Mouse (Mus musculus): ENCODE data around the gene Gm10392. TPM values are rescaled to one million over a fixed set of nuclear protein-coding genes. Genes with fewer than 3 reads are reported as not detected.

The Gm10392 gene
- polyA plus RNA-seq, 1 experiment = not detected

DNA sequence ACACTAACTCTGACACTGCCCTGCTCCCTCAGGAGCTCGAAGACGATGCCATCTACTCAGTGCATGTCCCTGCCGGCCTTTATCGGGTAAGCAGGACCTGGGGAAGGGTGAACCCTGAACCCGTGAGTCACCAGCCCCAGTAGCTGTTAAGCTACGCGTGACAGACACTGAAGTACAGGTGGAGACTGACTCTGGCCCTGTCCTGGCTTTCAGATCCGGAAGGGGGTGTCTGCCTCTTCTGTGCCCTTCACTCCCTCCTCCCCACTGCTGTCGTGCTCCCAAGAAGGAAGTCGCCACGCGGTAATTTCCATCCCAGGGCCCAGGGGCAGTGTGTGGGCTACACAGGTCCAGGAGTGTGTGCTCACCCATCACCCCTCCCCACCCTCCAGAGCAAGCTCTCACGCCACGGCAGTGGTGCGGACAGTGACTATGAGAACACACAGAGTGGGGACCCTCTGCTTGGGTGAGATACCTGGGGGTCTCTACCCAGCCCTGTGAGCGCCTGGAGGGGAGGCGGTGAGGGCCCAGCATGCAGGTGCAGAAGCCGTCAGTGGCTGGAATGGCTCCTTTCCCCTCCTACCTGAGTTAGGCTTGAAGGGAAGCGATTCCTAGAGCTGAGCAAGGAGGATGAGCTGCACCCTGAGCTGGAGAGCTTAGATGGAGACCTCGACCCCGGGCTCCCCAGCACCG lies 13.6 kb downstream of the Gm10392 start:
- H3K79me2 ChIP-seq (ENCODE audit: control insufficient read depth, insufficient read depth) = peaks cover 16% of the 10 kb centered on the region
- H3K27me3 ChIP-seq (ENCODE audit: control insufficient read depth, insufficient read depth, insufficient read length) = no peaks in the 10 kb centered on the region
- TF ChIP-seq FOSL1 (IDR thresholded peaks at IDR 0.05; ENCODE audit: insufficient read depth, low read length, poor library complexity, severe bottlenecking) (no peak), MYOD1 (IDR thresholded peaks at IDR 0.05; ENCODE audit: control insufficient read depth, insufficient read length, low read depth) (no peak), MYOG (IDR thresholded peaks at IDR 0.05; ENCODE audit: control insufficient read depth, extremely low read depth, insufficient read length) (no peak), USF1 (IDR thresholded peaks at IDR 0.05; ENCODE audit: low read depth) (no peak), CEBPB (IDR thresholded peaks at IDR 0.05; ENCODE audit: low read depth) (no peak), MAX (IDR thresholded peaks at IDR 0.05) (no peak), CTCF (IDR thresholded peaks at IDR 0.05; ENCODE audit: control insufficient read depth, insufficient read depth, insufficient read length) (no peak)
- H3K4me3 ChIP-seq (ENCODE audit: insufficient read depth, poor library complexity, severe bottlenecking) = no peak overlapping the region
- no peak overlapping the region for H3ac ChIP-seq (ENCODE audit: control insufficient read depth, insufficient read length, low read depth)
- peaks cover 9% of the 10 kb centered on the region for H3K79me3 ChIP-seq (ENCODE audit: low read depth)
- peaks cover 90% of the 10 kb centered on the region for H3K36me3 ChIP-seq (ENCODE audit: control insufficient read depth, insufficient read depth)

DNA sequence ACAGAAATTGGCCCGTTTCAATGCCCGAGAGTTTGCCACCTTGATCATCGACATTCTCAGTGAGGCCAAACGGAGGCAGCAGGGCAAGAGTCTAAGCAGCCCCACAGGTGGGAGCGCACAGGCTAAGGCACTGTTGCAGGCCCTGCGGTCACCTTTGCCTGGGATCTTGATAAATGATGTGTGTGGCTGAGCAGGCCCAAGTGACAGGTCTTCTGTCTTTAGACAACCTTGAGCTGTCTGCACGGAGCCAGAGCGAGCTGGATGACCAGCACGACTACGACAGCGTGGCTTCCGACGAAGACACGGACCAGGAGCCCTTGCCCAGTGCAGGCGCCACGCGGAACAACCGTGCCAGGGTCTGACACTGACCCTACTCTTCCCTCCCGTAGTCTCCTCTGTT lies 14.6 kb downstream of the Gm10392 start:
- Histone ChIP-seq H3K79me2 (ENCODE audit: control insufficient read depth, insufficient read depth) (peaks cover 25% of the 10 kb centered on the region), H3K36me3 (ENCODE audit: control insufficient read depth, insufficient read depth) (peaks cover 91% of the 10 kb centered on the region), H3K4me3 (ENCODE audit: insufficient read depth, poor library complexity, severe bottlenecking) (no peak overlapping the region), H3K27me3 (ENCODE audit: control insufficient read depth, insufficient read depth, insufficient read length) (no peaks in the 10 kb centered on the region), H3K79me3 (ENCODE audit: low read depth) (peaks cover 9% of the 10 kb centered on the region), H3ac (ENCODE audit: control insufficient read depth, insufficient read length, low read depth) (no peak overlapping the region)
- TF ChIP-seq USF1 (IDR thresholded peaks at IDR 0.05; ENCODE audit: low read depth) (no peak), CEBPB (IDR thresholded peaks at IDR 0.05; ENCODE audit: low read depth) (no peak), CTCF (IDR thresholded peaks at IDR 0.05; ENCODE audit: control insufficient read depth, insufficient read depth, insufficient read length) (no peak), MAX (IDR thresholded peaks at IDR 0.05) (no peak), FOSL1 (IDR thresholded peaks at IDR 0.05; ENCODE audit: insufficient read depth, low read length, poor library complexity, severe bottlenecking) (no peak), MYOD1 (IDR thresholded peaks at IDR 0.05; ENCODE audit: control insufficient read depth, insufficient read length, low read depth) (no peak), MYOG (IDR thresholded peaks at IDR 0.05; ENCODE audit: control insufficient read depth, extremely low read depth, insufficient read length) (no peak)

DNA sequence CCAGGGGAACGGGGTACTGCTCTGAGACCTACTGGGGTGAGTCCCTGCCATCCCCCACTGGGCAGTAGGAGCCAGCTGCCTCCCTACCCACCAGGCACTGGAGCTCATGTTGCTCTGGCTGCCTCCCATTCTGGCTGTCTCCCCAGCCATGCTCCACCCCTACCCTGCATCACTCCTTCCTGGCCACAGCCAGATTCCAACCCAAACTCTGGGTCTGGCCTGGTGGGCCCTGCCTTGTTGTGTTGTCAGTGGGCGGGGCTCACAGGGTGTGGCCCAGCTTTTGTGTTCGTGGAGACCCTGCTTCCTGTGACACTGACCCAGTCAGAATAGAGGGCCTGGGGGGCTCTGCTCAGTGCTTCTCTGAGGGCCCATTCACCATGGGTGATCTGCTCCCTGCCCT lies 15.5 kb downstream of the Gm10392 start:
- Histone ChIP-seq H3K27me3 (ENCODE audit: control insufficient read depth, insufficient read depth, insufficient read length) (no peaks in the 10 kb centered on the region), H3K79me3 (ENCODE audit: low read depth) (peaks cover 17% of the 10 kb centered on the region), H3K36me3 (ENCODE audit: control insufficient read depth, insufficient read depth) (peaks cover 87% of the 10 kb centered on the region), H3K4me3 (ENCODE audit: insufficient read depth, poor library complexity, severe bottlenecking) (no peak overlapping the region), H3K79me2 (ENCODE audit: control insufficient read depth, insufficient read depth) (peaks cover 33% of the 10 kb centered on the region), H3ac (ENCODE audit: control insufficient read depth, insufficient read length, low read depth) (no peak overlapping the region)
- no peak for TF ChIP-seq MYOG (IDR thresholded peaks at IDR 0.05; ENCODE audit: control insufficient read depth, extremely low read depth, insufficient read length)
- TF ChIP-seq USF1 (IDR thresholded peaks at IDR 0.05; ENCODE audit: low read depth) = no peak
- TF ChIP-seq CEBPB (IDR thresholded peaks at IDR 0.05; ENCODE audit: low read depth) = no peak
- no peak for TF ChIP-seq CTCF (IDR thresholded peaks at IDR 0.05; ENCODE audit: control insufficient read depth, insufficient read depth, insufficient read length)
- TF ChIP-seq FOSL1 (IDR thresholded peaks at IDR 0.05; ENCODE audit: insufficient read depth, low read length, poor library complexity, severe bottlenecking) = no peak
- no peak for TF ChIP-seq MAX (IDR thresholded peaks at IDR 0.05)
- TF ChIP-seq MYOD1 (IDR thresholded peaks at IDR 0.05; ENCODE audit: control insufficient read depth, insufficient read length, low read depth) = no peak

DNA sequence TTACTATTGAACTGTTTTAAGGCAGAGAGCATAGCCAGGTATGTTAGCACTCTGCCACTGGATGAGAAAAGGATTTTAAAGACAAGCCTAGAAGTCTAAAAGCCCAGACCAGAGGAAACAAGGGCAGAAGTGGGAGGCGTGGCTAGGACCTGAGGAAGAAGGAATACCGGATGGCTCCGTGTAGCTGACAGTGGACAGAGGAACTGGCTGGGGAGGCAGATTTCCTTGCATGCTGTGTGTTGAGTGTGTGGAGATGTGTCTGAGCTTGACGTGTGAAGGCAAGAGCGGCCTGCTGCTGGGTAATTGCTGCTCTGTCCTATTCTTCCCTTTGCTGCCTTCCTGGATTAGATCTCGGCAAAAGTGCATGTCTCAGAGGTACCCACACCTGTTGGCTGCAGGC lies 16.5 kb downstream of the Gm10392 start:
- H3K36me3 ChIP-seq (ENCODE audit: control insufficient read depth, insufficient read depth) = peaks cover 81% of the 10 kb centered on the region
- no peak overlapping the region for H3K4me3 ChIP-seq (ENCODE audit: insufficient read depth, poor library complexity, severe bottlenecking)
- no peaks in the 10 kb centered on the region for H3K27me3 ChIP-seq (ENCODE audit: control insufficient read depth, insufficient read depth, insufficient read length)
- peaks cover 26% of the 10 kb centered on the region for H3K79me3 ChIP-seq (ENCODE audit: low read depth)
- no peak overlapping the region for H3ac ChIP-seq (ENCODE audit: control insufficient read depth, insufficient read length, low read depth)
- TF ChIP-seq CEBPB (IDR thresholded peaks at IDR 0.05; ENCODE audit: low read depth) (no peak), MYOG (IDR thresholded peaks at IDR 0.05; ENCODE audit: control insufficient read depth, extremely low read depth, insufficient read length) (no peak), CTCF (IDR thresholded peaks at IDR 0.05; ENCODE audit: control insufficient read depth, insufficient read depth, insufficient read length) (no peak), MYOD1 (IDR thresholded peaks at IDR 0.05; ENCODE audit: control insufficient read depth, insufficient read length, low read depth) (no peak), MAX (IDR thresholded peaks at IDR 0.05) (no peak), USF1 (IDR thresholded peaks at IDR 0.05; ENCODE audit: low read depth) (no peak)
- H3K79me2 ChIP-seq (ENCODE audit: control insufficient read depth, insufficient read depth) = peaks cover 44% of the 10 kb centered on the region

DNA sequence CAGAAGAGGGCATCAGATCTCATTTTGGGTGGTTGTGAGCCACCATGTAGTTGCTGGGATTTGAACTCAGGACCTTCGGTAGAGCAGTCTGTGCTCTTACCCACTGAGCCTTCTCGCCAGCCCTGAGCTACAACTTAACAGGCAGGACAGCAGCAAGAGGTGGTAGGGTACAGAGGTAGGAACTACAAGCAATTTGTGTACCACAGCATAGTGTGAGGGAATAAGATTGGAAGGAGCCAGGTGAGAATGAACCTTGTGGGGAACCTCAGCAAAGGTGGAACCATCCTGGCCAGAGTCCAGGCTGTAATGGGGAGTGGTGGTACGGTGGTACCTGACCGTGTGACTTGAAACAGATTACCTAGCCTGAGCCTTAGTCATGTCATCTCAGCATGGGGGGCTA lies 17.0 kb downstream of the Gm10392 start:
- H3ac ChIP-seq (ENCODE audit: control insufficient read depth, insufficient read length, low read depth) = no peak overlapping the region
- no peak overlapping the region for H3K4me3 ChIP-seq (ENCODE audit: insufficient read depth, poor library complexity, severe bottlenecking)
- H3K27me3 ChIP-seq (ENCODE audit: control insufficient read depth, insufficient read depth, insufficient read length) = no peaks in the 10 kb centered on the region
- peaks cover 30% of the 10 kb centered on the region for H3K79me3 ChIP-seq (ENCODE audit: low read depth)
- H3K36me3 ChIP-seq (ENCODE audit: control insufficient read depth, insufficient read depth) = peaks cover 79% of the 10 kb centered on the region
- no peak for TF ChIP-seq MYOD1 (IDR thresholded peaks at IDR 0.05; ENCODE audit: control insufficient read depth, insufficient read length, low read depth)
- TF ChIP-seq FOSL1 (IDR thresholded peaks at IDR 0.05; ENCODE audit: insufficient read depth, low read length, poor library complexity, severe bottlenecking) = no peak
- no peak for TF ChIP-seq CEBPB (IDR thresholded peaks at IDR 0.05; ENCODE audit: low read depth)
- no peak for TF ChIP-seq MAX (IDR thresholded peaks at IDR 0.05)
- no peak for TF ChIP-seq CTCF (IDR thresholded peaks at IDR 0.05; ENCODE audit: control insufficient read depth, insufficient read depth, insufficient read length)
- no peak for TF ChIP-seq USF1 (IDR thresholded peaks at IDR 0.05; ENCODE audit: low read depth)
- TF ChIP-seq MYOG (IDR thresholded peaks at IDR 0.05; ENCODE audit: control insufficient read depth, extremely low read depth, insufficient read length) = no peak
- peaks cover 49% of the 10 kb centered on the region for H3K79me2 ChIP-seq (ENCODE audit: control insufficient read depth, insufficient read depth)
